In the genomic region with DNA sequence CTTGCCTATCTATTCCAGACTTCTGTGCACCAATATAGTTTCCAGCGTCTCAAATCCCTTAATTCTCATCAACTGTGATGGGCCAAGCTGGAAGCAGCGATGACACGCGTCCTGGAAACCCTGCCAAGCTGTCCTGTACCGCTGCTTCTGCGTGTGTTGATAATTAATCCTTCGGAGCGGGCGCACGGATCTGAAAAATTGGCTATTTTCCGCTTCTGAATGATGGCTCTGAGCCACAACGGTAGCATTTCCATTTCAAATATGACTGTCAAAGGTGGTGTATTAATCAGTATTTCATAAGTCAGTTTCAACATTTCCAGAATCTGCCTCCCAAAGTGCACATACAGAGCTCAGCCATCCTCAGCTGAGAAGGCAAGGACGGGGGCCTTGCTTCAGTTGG, we compare ENCODE assay signal across 15 mouse cellular contexts. TPM values are rescaled to one million over a fixed set of nuclear protein-coding genes. Genes with fewer than 3 reads are reported as not detected.
DNase-seq lines count a peak whose midpoint lies in the region; ATAC-seq and TF ChIP-seq lines count a peak whose summit lies in the region.
"Had no signal": no experiment of that assay in that cellular context is flagged by ENCODE, and none has a peak within 500 bp of the region (broad histone marks: within the 10 kb centered on the region; RNA-seq: fewer than 3 reads in every experiment).

No protein-coding gene starts in this region.

- H3K79me2 ChIP-seq in liver, adult 2 months (ENCODE audit: control insufficient read depth, insufficient read depth, low read length): peaks cover 12% of the 10 kb centered on the region; the same call in 1 of the 2 replicates

- H3K4me3 ChIP-seq in hindbrain, postnatal 0 days (ENCODE audit: low read length): no peak overlapping the region
- no peak overlapping the region for H3K4me3 ChIP-seq in hindbrain, embryonic 10.5 days
- no peak overlapping the region for H3K4me3 ChIP-seq in liver, adult 2 months (ENCODE audit: insufficient read depth, low read depth, low read length)
- H3K4me3 ChIP-seq in liver, embryonic 11.5 days (ENCODE audit: low read depth, low read length): no peak overlapping the region
- H3K4me3 ChIP-seq in midbrain, embryonic 16.5 days (ENCODE audit: low read depth, low read length): no peak overlapping the region
- H3K4me3 ChIP-seq: embryonic facial prominence, embryonic 12.5 days; stomach, embryonic 15.5 days had no signal

- no peaks in the 10 kb centered on the region for H3K9me3 ChIP-seq in hindbrain, postnatal 0 days (ENCODE audit: low read length)
- H3K9me3 ChIP-seq in hindbrain, embryonic 10.5 days: no peaks in the 10 kb centered on the region
- no peaks in the 10 kb centered on the region for H3K9me3 ChIP-seq in liver, embryonic 11.5 days (ENCODE audit: control insufficient read depth, low read length)
- no peaks in the 10 kb centered on the region for H3K9me3 ChIP-seq in midbrain, embryonic 16.5 days (replicated peaks; ENCODE audit: control insufficient read depth, low read length, poor library complexity, severe bottlenecking)
- H3K9me3 ChIP-seq: embryonic facial prominence, embryonic 12.5 days; stomach, embryonic 15.5 days had no signal

- WGBS in hindbrain, postnatal 0 days: 39% methylated on average over 13 of the region's 13 CpGs
- WGBS in hindbrain, embryonic 10.5 days: 95% methylated on average over 13 of the region's 13 CpGs
- WGBS in liver, adult 2 months: 25% methylated on average over 13 of the region's 13 CpGs
- WGBS in liver, embryonic 11.5 days: 94% methylated on average over 13 of the region's 13 CpGs
- whole genome bisulfite sequencing in midbrain, embryonic 16.5 days: 55% methylated on average over 13 of the region's 13 CpGs

- peak overlapping the region; percentile 41; the same call in 1 of the 2 replicates for H3K27ac ChIP-seq in hindbrain, postnatal 0 days
- no peak overlapping the region for H3K27ac ChIP-seq in hindbrain, embryonic 10.5 days
- H3K27ac ChIP-seq in liver, adult 2 months (replicated peaks; ENCODE audit: insufficient read depth, low read depth, low read length): peak overlapping the region; percentile 61
- H3K27ac ChIP-seq in liver, embryonic 11.5 days (ENCODE audit: low read depth, low read length): no peak overlapping the region
- H3K27ac ChIP-seq in midbrain, embryonic 16.5 days (ENCODE audit: low read length): peak overlapping the region; percentile 66
- H3K27ac ChIP-seq: embryonic facial prominence, embryonic 12.5 days had no signal

- peaks cover 4% of the 10 kb centered on the region; the same call in 1 of the 2 replicates for H3K4me1 ChIP-seq in hindbrain, postnatal 0 days (ENCODE audit: insufficient read depth, low read length)
- peaks cover 53% of the 10 kb centered on the region for H3K4me1 ChIP-seq in hindbrain, embryonic 10.5 days (replicated peaks)
- peaks cover 45% of the 10 kb centered on the region for H3K4me1 ChIP-seq in liver, adult 2 months (ENCODE audit: control insufficient read depth, insufficient read depth, low read length)
- H3K4me1 ChIP-seq in liver, embryonic 11.5 days (replicated peaks; ENCODE audit: control insufficient read depth, insufficient read depth, low read length): peaks cover 9% of the 10 kb centered on the region
- H3K4me1 ChIP-seq in midbrain, embryonic 16.5 days (ENCODE audit: control insufficient read depth, insufficient read depth, low read length): peaks cover 22% of the 10 kb centered on the region

- no peak overlapping the region for H3K9ac ChIP-seq in hindbrain, postnatal 0 days (replicated peaks; ENCODE audit: low read length)
- no peak overlapping the region for H3K9ac ChIP-seq in liver, adult 2 months (ENCODE audit: low read depth, low read length)
- H3K9ac ChIP-seq in liver, embryonic 11.5 days (ENCODE audit: low read depth, low read length): no peak overlapping the region
- no peak overlapping the region for H3K9ac ChIP-seq in midbrain, embryonic 16.5 days (ENCODE audit: low read depth, low read length)
- H3K9ac ChIP-seq: embryonic facial prominence, embryonic 12.5 days; lung, embryonic 14.5 days; stomach, embryonic 15.5 days had no signal

- TF ChIP-seq POLR2A in liver, adult 2 months (IDR thresholded peaks at IDR 0.05; ENCODE audit: extremely low read depth, insufficient read depth, low read length): no peak

- no peaks in the 10 kb centered on the region for H3K36me3 ChIP-seq in hindbrain, postnatal 0 days (ENCODE audit: insufficient read depth, low read length)
- H3K36me3 ChIP-seq in hindbrain, embryonic 10.5 days: no peaks in the 10 kb centered on the region
- no peaks in the 10 kb centered on the region for H3K36me3 ChIP-seq in liver, adult 2 months (ENCODE audit: control insufficient read depth, insufficient read depth, low read length)
- no peaks in the 10 kb centered on the region for H3K36me3 ChIP-seq in liver, embryonic 11.5 days (ENCODE audit: control insufficient read depth, insufficient read depth, low read length)
- no peaks in the 10 kb centered on the region for H3K36me3 ChIP-seq in midbrain, embryonic 16.5 days (ENCODE audit: control insufficient read depth, insufficient read depth, low read length)
- H3K36me3 ChIP-seq: embryonic facial prominence, embryonic 12.5 days; stomach, embryonic 15.5 days had no signal

- TF ChIP-seq CTCF in hindbrain, postnatal 0 days (IDR thresholded peaks at IDR 0.05; ENCODE audit: low read depth): no peak
- no peak for TF ChIP-seq CTCF in liver, adult 2 months (IDR thresholded peaks at IDR 0.05; ENCODE audit: low read depth, low read length)

- H3K27me3 ChIP-seq in hindbrain, postnatal 0 days (ENCODE audit: insufficient read depth, low read length): no peaks in the 10 kb centered on the region
- H3K27me3 ChIP-seq in hindbrain, embryonic 10.5 days (ENCODE audit: insufficient read depth, poor library complexity, severe bottlenecking): no peaks in the 10 kb centered on the region
- no peaks in the 10 kb centered on the region for H3K27me3 ChIP-seq in liver, adult 2 months (ENCODE audit: control insufficient read depth, insufficient read depth, low read length)
- no peaks in the 10 kb centered on the region for H3K27me3 ChIP-seq in liver, embryonic 11.5 days (replicated peaks; ENCODE audit: control insufficient read depth, insufficient read depth, low read length)
- no peaks in the 10 kb centered on the region for H3K27me3 ChIP-seq in midbrain, embryonic 16.5 days (ENCODE audit: control insufficient read depth, insufficient read depth, low read depth, low read length)
- H3K27me3 ChIP-seq: embryonic facial prominence, embryonic 12.5 days; Patski; stomach, embryonic 15.5 days had no signal

- no peak for ATAC-seq in hindbrain, postnatal 0 days
- no peak for ATAC-seq in liver, embryonic 11.5 days (replicated peaks; ENCODE audit: low FRiP score)
- ATAC-seq in midbrain, embryonic 16.5 days: 0 out of 2 replicates have a peak, but pooled peaks have one; percentile 10
- ATAC-seq: Patski had no signal

- H3K4me2 ChIP-seq in hindbrain, postnatal 0 days (ENCODE audit: low read depth, low read length): no peak overlapping the region
- H3K4me2 ChIP-seq in liver, embryonic 11.5 days: no peak overlapping the region
- H3K4me2 ChIP-seq in midbrain, embryonic 16.5 days (ENCODE audit: low read length): no peak overlapping the region
- H3K4me2 ChIP-seq: embryonic facial prominence, embryonic 12.5 days had no signal

- DNase-seq in cerebellum, postnatal 10 days: peak; percentile 57 to 59
- DNase-seq in cerebellum, adult 11 months: no peak
- DNase-seq in hindbrain, postnatal 0 days (ENCODE audit: low spot score): peak; percentile 31
- DNase-seq in hindbrain, embryonic 10.5 days (ENCODE audit: low spot score): no peak
- peak; percentile 73 for DNase-seq in liver, adult 2 months (ENCODE audit: extremely low read depth, low read depth, low spot score)
- DNase-seq in liver, embryonic 11.5 days (ENCODE audit: low spot score): no peak
- DNase-seq in thymus, postnatal 0 days (ENCODE audit: low spot score): no peak
- DNase-seq: cerebellum, adult 9-10 months; lung, embryonic 14.5 days; retina, postnatal 1 day; thymus, postnatal 25 days had no signal

RNA-seq across cellular contexts. Expression of gene Pdxk, which starts 8.1 kb away (rescaled TPM):
- total RNA-seq in hindbrain, postnatal 0 days (2014; rRNA removed): 63.1 and 70.7 TPM in 2 replicates
- polyA plus RNA-seq in hindbrain, postnatal 0 days (2015; fragmentation: Nextera tagmentation; extraction: Ambion mirVana): 42.8 and 45.8 TPM in 2 replicates
- 10.0 and 11.1 TPM in 2 replicates for polyA plus RNA-seq in hindbrain, embryonic 10.5 days (2016; fragmentation: Nextera tagmentation; extraction: Ambion mirVana)
- total RNA-seq in liver, adult 2 months (2014; rRNA removed): 19.9 TPM in 2 replicates
- 29.2 and 29.5 TPM in 2 replicates for polyA plus RNA-seq in liver, adult 2 months (2012; rRNA removed)
- polyA plus RNA-seq in liver, embryonic 11.5 days (2014; fragmentation: Nextera tagmentation; extraction: Ambion mirVana): 10.6 and 11.3 TPM in 2 replicates
- polyA plus RNA-seq in midbrain, embryonic 16.5 days (2015; fragmentation: Nextera tagmentation; extraction: Ambion mirVana): 47.4 and 58.8 TPM in 2 replicates
- polyA plus RNA-seq in thymus, postnatal 0 days (2015; fragmentation: Nextera tagmentation; extraction: Ambion mirVana): 16.4 and 17.9 TPM in 2 replicates

RNA-seq across cellular contexts. Expression of gene Cstb, which starts 31.2 kb away (rescaled TPM):
- total RNA-seq in hindbrain, postnatal 0 days (2014; rRNA removed): 80.6 and 84.4 TPM in 2 replicates
- 147 and 148 TPM in 2 replicates for polyA plus RNA-seq in hindbrain, postnatal 0 days (2015; fragmentation: Nextera tagmentation; extraction: Ambion mirVana)
- polyA plus RNA-seq in hindbrain, embryonic 10.5 days (2016; fragmentation: Nextera tagmentation; extraction: Ambion mirVana): 117 and 129 TPM in 2 replicates
- total RNA-seq in liver, adult 2 months (2014; rRNA removed): 52.0 and 60.8 TPM in 2 replicates
- 41.4 and 47.5 TPM in 2 replicates for polyA plus RNA-seq in liver, adult 2 months (2012; rRNA removed)
- 134 and 148 TPM in 2 replicates for polyA plus RNA-seq in liver, embryonic 11.5 days (2014; fragmentation: Nextera tagmentation; extraction: Ambion mirVana)
- 90.7 and 94.6 TPM in 2 replicates for polyA plus RNA-seq in midbrain, embryonic 16.5 days (2015; fragmentation: Nextera tagmentation; extraction: Ambion mirVana)
- 1,727 and 1,921 TPM in 2 replicates for polyA plus RNA-seq in thymus, postnatal 0 days (2015; fragmentation: Nextera tagmentation; extraction: Ambion mirVana)

RNA-seq across cellular contexts. Expression of gene Rrp1, which starts 43.9 kb away (rescaled TPM):
- total RNA-seq in hindbrain, postnatal 0 days (2014; rRNA removed): 176 and 179 TPM in 2 replicates
- 429 and 435 TPM in 2 replicates for polyA plus RNA-seq in hindbrain, postnatal 0 days (2015; fragmentation: Nextera tagmentation; extraction: Ambion mirVana)
- polyA plus RNA-seq in hindbrain, embryonic 10.5 days (2016; fragmentation: Nextera tagmentation; extraction: Ambion mirVana): 322 and 331 TPM in 2 replicates
- total RNA-seq in liver, adult 2 months (2014; rRNA removed): 39.8 and 41.9 TPM in 2 replicates
- 30.7 and 37.6 TPM in 2 replicates for polyA plus RNA-seq in liver, adult 2 months (2012; rRNA removed)
- 277 and 293 TPM in 2 replicates for polyA plus RNA-seq in liver, embryonic 11.5 days (2014; fragmentation: Nextera tagmentation; extraction: Ambion mirVana)
- 406 and 431 TPM in 2 replicates for polyA plus RNA-seq in midbrain, embryonic 16.5 days (2015; fragmentation: Nextera tagmentation; extraction: Ambion mirVana)
- polyA plus RNA-seq in thymus, postnatal 0 days (2015; fragmentation: Nextera tagmentation; extraction: Ambion mirVana): 373 and 391 TPM in 2 replicates

Comparison
In these comparisons a context has a peak if more than half of its experiments do, and no peak if none do; other contexts are left out.
1. DNase-seq: peak in cerebellum, postnatal 10 days (2 of 2), hindbrain, postnatal 0 days (single experiment) and liver, adult 2 months (single experiment); none in cerebellum, adult 11 months (single experiment), hindbrain, embryonic 10.5 days (single experiment), liver, embryonic 11.5 days (single experiment) and thymus, postnatal 0 days (single experiment).
2. H3K27ac ChIP-seq: peak in hindbrain, postnatal 0 days (single experiment), liver, adult 2 months (single experiment) and midbrain, embryonic 16.5 days (single experiment); none in hindbrain, embryonic 10.5 days (single experiment) and liver, embryonic 11.5 days (single experiment).
3. RNA of gene Cstb, which starts 31.2 kb away (polyA plus RNA-seq): 1,727 to 1,921 TPM in thymus, postnatal 0 days; 134 to 148 TPM in liver, embryonic 11.5 days, 147 to 148 TPM in hindbrain, postnatal 0 days, 117 to 129 TPM in hindbrain, embryonic 10.5 days, 90.7 to 94.6 TPM in midbrain, embryonic 16.5 days and 41.4 to 47.5 TPM in liver, adult 2 months; every median in the first group is over 10 times any median in the second.